Mouse (Mus musculus) adrenal gland, postnatal 14 days (tissue): ENCODE measurements at regions not wholly inside any gene's neighbourhood (a gene's known extent, or its start where the extent isn't known, plus 50 kb on each side); places are given as distances from the start of the nearest gene placed in this dataset.

Experiments
- DNase-seq: peaks from one replicate; pipeline ENCODE4 v3.0.0; 2021; ENCODE audit warnings: mixed read lengths

DNA sequence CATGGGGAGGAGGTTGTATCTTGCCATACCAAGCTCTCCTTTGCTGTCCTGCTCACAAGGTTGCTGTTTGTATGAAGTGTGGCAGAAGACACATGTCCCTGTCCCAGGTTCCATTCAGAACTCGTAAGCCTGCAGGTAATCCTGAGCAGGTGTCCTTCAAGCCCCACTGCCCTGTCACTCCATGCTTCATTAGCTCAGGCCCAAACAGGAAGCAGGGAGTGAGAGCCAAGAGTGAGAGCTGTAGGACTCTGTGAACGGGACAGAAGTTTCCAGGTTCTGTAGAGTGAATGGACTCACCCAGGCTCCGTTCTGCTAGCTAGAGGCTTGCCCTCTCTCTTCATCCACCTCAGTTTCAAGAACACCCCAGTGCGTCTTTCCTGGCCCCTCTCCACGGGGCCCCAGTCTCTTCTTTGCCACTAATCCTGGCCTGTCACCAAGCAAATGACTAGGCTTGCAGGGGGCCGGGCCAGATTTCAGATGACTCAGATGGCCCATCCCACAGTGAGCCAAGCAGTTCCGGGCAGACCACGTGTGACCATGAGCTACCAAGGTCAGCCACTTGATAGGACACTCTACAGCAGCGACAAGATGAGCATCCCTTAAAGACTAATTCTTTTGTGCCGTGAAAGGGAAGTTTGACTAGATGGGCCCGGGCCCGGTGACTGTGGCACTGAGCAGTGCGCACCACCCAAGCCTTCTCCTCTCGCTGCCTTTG, 54.4 kb upstream of the Ubr2 start:
- peak; percentile 86 for DNase-seq

DNA sequence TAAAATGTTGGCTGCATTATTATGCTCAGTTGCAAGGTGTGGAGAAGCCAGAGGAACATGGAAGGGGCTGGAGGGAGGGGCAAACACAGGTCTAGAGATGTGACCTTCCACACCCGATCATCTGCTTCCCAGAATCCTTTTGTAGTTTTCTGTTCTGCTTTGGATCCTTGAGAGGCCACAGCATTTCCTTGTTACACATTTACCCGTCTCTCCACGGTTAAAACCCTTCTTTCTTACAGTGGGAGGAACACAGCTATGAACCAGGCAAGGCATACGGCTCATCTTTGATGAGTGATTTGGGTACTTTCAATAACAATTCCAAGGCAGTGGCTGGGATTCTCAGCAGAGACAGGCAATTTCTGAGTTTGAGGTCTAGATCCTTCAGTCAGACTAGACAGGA, 53.6 kb upstream of the Ubr2 start:
- no peak for DNase-seq

DNA sequence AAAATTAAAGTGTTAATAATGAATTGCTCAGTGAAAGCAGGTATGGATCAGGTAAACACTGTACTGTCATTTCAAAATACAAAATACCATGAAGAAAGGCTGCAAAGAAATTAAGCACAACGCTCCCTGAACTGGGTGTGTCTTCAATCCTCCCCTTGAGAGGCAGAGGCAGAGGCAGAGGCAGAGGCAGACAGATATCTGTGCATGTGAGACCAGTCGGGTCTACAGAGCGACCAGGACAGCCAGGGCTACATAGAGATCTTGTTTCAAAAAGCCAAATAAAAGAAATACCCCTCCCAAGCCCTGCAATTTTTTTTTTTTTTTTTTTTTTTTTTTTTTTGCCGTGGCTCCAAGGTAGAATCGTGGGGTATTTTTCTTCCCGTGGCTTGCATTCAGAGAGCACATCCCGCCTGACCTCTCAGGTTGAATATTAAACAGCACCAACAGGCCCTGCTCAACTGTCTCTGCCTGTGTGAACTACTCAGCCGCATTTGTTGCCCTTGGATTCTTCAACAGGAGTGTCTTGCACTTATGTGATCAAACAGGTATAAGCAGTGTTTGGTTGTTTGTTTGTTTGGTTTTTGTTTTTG, 50.8 kb upstream of the Ubr2 start:
- no peak for DNase-seq
